Mouse (Mus musculus) layer of hippocampus, adult 18-20 months (tissue): ENCODE data around the gene Rnf43. TPM values are rescaled to one million over a fixed set of nuclear protein-coding genes. Genes with fewer than 3 reads are reported as not detected.

ENCODE experiments used
- microRNA-seq, 2 experiments: library from miRNA; unstranded; fragments of <30 nt; microRNA quantifications; one replicate each; pipeline ENCODE4 v1.2.0; 2021
- total RNA-seq, 2 experiments: library from RNA; stranded (reverse); gene quantifications; 2 replicates each; pipeline ENCODE4 v1.2.3; 2021

The Rnf43 gene
- total RNA-seq, 2 experiments from 2014 or later, result 2.5 to 3.1 TPM

Small RNA genes lying within 50 kb of the gene (microRNA-seq; reads per million reads assigned to microRNA genes)
- 0 reads per million in 2 experiments for gene Mir142
- gene Mir142b, result 0 reads per million in 2 experiments

Other genes with a start within 250 kb of the Rnf43 start
- gene Gm11492, start 96.1 kb upstream of the Rnf43 start, total RNA-seq, result not detected
- 100 to 1,000 TPM; 172 to 222 TPM for gene Sept4, start 93.8 kb upstream of the Rnf43 start, total RNA-seq
- gene Mtmr4, start 70.6 kb upstream of the Rnf43 start, total RNA-seq, result 10 to 100 TPM; 91.7 to 96.4 TPM
- gene Hsf5, start 45.6 kb upstream of the Rnf43 start, total RNA-seq, result under 1 TPM; 0.47 to 0.66 TPM
- 10 to 100 TPM; 75.6 to 77.3 TPM for gene Supt4a, start 74.8 kb downstream of the Rnf43 start, total RNA-seq
- gene Tspoap1, start 97.8 kb downstream of the Rnf43 start, total RNA-seq, result 100 to 1,000 TPM; 128 to 144 TPM
- under 1 TPM in 1 of 2 experiments, not detected in 1; 0.22 TPM for gene Mpo, start 130.9 kb downstream of the Rnf43 start, total RNA-seq
- under 1 TPM; 0.15 to 0.37 TPM for gene Lpo, start 165.6 kb downstream of the Rnf43 start, total RNA-seq
- gene Mks1, start 190.5 kb downstream of the Rnf43 start, total RNA-seq, result 1 to 10 TPM; 5.6 TPM
- gene Epx, start 212.8 kb downstream of the Rnf43 start, total RNA-seq, result under 1 TPM in 1 of 2 experiments, not detected in 1; 0.41 TPM
- gene Olfr462, start 229.5 kb downstream of the Rnf43 start, total RNA-seq, result not detected
- gene Olfr463, start 234.7 kb downstream of the Rnf43 start, total RNA-seq, result not detected